Mouse (Mus musculus) mouse trophoblast stem cell (cell line): ENCODE data around the gene Selenon.

Experiments used
- in situ Hi-C, 2 experiments: fragments of 300-500 bp; cut with MseI, MboI; formaldehyde crosslinking; loops; 2 replicates in 1 of 2; 3 replicates in 1 of 2; pipeline ENCODE4 v1.15.1; 2025

Selenon gene

DNA sequence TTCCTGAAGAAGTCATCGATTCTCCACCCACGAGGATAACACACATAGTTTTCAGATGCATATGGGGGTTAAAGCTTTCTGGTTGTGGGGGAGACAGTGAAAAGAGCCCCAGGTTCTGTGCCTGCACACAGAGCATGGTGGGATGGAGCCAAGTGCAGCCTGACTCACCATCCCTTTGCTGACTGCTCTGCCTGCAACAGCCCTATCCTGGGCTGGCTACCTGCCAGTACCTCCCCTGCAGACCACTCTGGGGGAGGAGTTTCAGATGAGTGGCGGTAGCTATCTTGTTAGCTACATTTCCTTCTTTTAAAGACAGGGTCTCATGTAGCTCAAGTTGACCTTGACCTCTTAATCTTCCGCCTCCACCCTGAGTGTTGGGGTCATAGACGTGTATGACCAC is 26.4 kb upstream of the Selenon start:
- in situ Hi-C loops: no loop called here

DNA sequence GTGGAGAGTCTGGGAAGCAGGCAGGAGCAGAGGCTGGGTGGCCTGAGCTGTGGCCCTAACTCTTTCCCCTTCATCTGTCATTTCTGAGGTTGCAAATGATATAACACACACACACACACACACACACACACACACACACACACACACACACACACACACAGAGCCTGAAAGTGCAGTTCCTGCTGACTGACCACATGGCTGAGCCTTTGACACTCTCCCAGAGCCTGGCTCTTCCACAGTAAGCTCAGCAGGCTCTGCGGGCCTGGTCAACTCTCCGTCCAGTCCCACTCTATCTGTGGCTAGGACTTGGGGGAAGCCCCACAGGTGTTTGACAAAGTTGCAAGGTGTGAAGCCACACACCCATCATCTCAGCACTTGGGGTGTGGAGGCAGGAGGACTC is 25.3 kb upstream of the Selenon start:
- in situ Hi-C loops: no loop called here

DNA sequence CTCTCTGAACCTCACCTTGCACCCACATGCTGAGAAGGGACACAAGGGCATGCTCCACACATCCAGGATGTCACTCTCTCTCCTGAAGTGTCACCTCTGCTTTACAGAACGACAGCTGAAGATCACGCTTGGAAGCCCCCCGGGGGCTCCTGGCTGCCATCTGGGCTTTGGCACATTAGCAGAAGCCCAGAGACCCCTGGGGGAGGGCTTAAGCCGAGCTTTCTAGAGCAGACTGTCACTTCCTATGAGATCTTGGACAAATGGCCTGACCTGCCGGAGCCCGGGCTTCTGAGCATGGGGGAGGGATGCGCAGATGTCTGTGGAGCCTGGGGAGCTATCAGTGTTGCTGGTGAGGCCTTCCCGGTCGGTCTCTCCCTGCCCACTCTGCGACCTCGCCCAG is 23.5 kb upstream of the Selenon start:
- in situ Hi-C loops: no loop called here

DNA sequence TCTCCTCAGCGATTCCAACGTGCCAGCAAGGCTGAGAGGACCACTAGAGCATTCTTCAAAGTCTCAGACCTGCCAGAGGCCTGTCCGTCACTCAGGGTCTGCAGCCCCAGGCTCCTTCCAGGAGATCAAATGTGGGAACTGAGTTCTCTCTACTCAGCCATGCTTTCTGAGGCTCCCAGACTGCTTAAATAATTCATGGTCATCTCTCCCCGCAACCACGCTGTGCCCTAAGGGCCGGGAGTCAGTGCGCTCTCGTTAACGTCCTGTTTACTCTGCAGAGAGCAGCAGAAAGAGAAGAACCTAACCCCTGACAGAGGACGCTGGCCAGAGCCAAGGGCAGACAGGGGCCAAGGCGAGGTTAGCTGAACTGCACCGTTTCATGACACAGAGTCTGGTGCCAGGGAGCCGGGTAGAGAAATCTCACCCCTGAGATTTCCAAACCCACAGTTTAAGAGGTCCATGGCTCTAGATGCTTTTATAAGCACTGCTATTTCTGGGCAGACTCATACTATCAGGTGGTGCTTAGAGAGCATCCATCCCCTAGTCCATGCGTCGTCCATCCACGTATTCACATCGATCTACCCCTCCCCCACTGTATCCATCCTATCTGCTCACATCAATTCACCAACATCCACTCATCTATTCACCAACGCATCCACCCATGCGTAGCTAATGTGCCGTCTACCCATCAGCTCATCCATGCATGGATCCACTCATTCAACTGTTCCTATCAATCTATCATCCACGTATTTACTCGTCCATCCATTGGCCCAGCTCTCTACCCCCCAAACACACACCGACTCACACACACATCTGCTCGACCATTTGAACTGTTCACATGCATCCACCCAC is 20.7 kb upstream of the Selenon start:
- in situ Hi-C loops: no loop called here

DNA sequence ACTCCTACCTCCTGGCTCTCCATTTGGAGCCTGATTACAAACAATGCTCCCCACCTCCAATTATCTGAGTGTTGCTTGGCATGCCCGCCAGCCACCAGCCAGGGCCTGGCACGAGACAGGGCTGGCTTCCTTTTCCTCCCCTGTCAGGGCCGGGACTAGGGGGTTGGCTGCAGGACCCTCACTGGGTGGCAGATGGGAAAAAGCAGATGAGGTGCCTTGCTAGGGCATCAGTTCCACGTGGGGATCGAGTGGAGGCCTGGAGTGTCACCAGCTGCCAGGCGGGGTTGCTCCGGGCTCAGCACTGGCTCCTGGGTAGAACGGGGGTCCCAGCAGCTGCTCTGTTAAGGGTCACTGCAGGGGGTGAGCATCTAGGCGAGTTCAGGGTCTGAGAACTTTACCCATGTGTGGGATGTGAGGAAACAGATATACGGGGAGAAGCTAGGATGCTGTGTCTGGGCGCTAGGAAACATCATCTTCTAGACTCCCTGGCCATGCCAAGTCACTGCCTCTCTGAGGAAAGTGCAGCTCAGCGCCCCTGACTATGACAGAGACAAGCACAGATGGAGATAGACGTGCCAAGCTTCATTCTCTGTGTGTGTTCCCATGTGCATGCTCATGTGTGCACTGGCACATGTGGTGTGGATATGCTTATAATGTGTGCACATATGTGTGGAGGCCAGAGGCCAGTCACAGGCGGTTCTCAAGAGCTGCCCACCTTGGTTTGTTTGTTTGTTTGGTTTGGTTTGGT is 18.9 kb upstream of the Selenon start:
- in situ Hi-C loops: no loop called here

DNA sequence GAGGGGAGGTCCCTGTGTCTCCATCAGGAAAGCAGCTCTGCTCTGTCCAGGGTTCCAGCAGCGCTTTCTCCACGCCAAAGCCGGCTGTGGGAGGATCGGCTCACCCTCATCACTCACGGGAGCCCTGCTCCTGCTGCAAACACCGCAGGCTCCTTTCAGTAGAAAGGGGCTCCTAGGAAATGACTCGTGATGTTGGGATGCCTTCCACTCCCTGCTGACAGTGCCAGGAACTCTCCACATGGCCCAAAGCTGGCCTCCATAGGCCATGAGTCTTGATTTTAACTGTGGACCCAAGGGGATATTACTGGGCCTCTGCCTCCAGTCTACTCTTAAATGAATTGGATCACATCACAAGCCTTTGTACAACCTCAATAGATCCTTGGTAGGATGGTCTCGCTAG is 17.9 kb upstream of the Selenon start:
- in situ Hi-C loops: no loop called here

DNA sequence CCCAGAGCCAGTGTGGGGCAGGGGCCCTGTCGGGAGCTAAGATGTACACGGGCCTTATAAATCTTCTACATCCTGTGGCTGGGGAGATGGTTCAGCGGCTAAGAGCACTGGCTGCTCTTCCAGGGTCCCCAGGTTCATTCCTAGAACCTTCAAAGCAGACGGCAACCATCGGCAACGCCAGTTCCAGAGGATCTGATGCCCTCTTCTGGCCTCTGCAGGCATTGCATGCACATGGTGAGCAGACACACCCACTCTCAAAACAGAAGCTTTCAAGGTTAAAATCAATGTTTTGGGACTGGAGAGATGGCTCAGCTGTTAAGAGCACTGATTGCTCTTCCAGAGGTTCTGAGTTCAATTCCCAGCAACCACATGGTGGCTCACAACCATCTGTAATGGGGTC is 17.2 kb upstream of the Selenon start:
- in situ Hi-C loops: no loop called here

DNA sequence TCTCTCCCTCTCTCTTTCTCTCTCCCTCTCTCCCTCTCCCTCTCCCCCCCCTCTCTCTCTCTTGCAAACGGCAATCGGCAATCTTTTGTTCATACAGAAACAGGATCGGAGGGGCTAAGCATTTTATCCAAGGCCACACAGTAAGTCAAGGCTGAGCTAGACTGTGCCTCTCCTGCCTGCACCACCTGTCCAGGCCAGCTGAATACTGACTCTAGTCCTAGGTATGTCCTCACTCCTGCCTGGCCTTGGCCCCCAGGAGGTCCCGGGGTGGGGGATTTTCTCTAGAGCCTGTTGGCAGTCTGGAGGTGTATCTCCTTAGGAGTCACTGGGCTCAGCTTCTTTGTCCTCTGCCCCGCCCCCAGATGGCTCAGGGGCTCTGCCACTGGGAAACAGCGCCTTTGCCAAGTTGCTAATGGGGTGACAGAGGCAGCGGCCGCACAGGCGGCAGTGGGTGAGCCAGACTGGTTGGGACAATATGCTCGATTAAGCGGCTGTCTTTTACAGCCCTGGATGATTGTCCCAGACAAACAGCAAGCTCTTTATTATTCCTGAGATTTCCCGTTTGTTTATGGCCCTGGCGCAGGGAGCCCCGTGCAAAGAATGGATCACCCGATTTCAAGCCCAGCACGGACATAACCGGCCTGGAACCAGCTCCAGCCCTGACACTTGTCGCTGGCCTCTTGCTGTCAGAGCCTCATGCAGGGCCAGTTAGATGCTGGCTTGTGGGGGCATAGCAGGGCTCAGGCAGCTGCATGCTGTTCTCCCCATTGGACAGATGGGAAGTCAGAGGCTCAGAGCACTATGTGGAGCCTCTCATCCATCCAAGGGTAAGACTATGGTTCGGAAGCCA is 15.6 kb upstream of the Selenon start:
- in situ Hi-C loops: no loop called here

DNA sequence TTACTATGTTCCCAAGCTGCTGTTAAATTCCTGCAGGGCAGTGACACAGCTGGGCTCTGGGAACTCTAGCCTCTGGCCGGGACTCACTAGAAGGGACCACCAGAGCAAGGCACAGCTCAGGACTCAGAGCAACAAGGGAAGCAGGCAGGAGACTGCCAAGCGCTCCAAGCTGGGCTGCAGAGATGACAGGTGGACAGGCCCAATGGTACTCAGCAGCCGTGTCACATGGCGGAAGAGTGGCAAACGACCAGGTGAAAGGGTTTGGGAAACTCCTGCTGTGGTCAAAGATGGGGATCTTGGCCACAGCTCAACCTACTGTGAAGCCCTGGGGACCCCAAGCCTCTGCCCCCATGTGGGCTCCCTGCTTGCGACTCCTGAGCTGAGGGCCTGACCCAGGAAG is 12.1 kb upstream of the Selenon start:
- in situ Hi-C loops: no loop called here

DNA sequence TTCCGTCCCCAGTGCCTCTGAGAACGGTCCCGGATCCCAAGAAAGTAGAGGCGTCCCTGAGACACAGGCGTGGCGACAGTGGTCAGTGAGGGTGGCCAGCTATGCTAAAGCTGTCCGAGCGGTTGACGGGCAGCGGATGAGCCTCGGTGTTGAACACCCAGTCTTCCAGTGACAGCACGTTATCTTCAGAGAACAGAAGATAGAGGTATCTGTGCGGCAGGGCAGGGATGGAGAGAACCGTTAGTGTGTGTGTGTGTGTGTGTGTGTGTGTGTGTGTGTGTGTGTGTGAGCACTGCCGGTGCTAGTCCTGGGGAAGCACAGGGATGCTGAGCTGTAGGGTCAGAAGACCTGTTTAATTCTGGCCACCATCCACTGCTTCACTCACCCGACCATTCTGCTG is 11.7 kb upstream of the Selenon start:
- in situ Hi-C loops: no loop called here

DNA sequence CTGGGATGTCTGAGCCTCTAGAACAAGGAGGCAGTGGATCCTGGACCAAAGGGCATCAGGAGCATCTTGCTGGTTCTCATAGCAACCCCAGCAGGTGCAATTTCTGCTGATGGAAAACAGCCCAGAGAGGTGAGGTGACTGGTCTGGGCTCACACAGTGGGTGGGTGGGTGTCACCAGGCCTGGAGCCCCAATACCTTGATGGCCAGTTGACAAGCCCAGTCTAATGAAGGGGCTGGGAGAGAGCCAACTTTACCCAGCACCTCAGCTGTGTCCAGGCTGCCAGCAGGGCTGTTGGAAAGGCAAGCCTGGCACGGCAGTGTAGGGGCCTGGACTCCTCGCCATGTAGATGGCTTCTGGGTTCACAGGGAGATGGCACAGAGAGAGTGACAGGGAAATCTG is 10.0 kb upstream of the Selenon start:
- in situ Hi-C loops: no loop called here

DNA sequence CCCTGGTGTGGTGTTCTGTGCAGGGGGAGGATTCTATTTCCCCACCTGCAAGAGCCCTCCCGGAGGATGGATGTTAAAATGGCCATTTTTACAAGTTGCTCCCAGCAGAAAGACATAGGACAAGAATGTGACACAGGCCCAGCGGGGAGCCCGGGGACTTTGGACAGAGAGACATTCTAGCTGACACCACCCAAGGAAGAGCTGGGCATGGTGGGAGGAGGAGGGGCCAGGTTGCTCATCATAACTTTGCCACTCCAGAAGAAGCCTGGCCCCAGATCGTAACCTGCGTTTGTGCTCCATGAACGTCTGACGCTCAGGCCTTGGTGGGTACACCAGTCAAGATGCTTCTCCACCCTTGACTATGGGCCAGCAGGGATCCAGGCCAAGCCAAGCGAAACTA is 8.7 kb upstream of the Selenon start:
- in situ Hi-C loops: no loop called here

DNA sequence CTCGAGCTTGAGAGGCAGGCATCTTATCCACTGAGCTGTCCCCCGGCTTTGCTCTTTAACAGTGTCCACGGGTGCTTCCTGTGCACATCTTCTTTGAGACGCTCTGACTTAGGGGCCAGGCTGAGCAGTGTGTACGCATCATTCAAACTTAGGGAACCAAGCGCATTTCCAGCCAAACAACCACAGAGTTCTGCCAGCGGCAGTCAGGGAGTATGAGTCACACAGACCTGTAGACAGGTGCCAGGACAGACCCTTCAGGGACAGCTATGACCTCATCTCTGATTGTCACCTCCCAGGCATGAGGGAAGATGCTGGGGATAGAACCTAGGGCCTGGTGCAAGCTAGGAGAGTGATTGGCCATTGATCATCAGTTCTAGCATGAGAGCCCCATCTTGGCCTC is 7.2 kb upstream of the Selenon start:
- in situ Hi-C loops: no loop called here

DNA sequence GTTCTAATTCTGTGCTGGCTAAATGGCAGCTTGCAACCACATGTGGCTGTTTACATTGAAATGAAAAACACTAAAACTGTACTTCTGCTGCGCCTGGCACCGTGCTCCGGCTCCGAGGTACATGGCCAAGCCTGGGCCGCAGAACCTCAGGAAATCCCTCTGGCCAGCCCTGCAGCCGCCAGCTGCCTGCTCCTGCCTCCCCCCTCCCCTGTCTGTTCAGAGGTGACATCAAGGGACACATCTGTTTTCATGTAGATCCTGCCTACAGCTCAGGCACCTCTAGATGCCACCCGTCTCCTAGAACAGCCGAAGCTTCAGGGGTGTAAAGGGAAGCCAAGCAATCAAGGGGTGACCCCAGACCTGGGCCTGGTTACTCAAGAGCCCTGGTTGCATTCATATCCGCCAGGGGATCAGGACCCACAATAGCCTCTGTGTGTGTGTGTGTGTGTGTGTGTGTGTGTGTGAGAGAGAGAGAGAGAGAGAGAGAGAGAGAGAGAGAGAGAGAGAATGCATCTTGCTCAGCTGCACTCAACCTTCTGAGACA is 6.7 kb upstream of the Selenon start:
- in situ Hi-C loops: no loop called here

DNA sequence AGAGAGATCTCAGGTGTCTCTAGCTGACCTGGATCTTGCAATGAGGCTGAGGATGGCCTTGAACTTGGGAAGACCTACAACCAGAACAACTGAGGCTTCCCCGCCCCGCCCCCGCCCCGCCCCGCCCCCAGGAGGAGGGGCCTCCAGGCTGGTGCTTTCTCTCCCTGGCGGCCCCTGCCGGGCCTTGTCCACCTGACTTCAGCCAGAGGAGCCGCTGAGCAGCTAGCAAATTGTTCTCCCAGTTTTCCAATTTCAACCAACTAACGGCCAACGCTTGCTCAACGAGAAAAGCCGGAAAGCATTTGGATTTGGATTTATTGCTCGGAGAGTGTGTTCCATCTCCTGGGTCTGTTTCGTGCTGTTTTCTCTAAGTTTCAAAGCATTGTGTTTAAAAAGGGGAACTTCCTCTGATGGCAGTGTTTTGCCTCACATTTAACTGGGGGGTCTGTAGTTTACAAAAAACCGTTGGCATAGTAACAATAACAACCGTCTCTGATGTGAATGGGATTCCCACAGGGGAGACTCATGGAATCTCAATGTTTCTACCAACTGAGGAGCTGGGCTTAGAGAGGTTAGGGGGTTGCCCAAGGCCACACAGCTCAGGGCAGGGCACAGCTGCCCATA is 5.8 kb upstream of the Selenon start:
- in situ Hi-C loops: no loop called here

DNA sequence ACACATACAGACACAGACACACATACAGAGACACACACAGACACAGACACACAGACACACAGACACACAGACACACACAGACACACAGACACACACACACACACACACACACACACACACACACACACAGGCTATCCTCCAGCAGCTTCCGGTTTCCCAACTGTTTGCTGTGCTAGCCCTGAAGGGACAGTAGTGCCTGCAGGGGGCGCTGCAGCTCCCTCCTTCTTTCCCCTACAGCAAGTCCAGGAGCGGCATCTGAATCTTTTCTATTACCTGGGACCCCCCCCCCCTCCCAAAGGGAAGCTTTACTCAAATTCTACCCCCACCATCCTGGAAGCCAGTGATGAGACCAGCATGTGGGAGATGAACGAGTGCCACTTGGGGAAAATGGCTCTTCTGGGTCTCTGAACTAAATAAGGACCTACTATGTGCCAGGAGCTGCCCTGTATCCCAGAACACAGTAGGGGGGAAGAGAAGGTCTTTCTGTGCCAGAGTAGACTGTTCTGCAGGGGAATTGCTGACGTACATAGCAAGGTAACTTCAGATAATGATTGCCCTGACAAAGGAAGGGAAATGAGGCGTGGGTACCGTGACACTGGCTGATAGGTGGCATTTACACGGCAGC is 4.1 kb upstream of the Selenon start:
- in situ Hi-C loops: no loop called here

DNA sequence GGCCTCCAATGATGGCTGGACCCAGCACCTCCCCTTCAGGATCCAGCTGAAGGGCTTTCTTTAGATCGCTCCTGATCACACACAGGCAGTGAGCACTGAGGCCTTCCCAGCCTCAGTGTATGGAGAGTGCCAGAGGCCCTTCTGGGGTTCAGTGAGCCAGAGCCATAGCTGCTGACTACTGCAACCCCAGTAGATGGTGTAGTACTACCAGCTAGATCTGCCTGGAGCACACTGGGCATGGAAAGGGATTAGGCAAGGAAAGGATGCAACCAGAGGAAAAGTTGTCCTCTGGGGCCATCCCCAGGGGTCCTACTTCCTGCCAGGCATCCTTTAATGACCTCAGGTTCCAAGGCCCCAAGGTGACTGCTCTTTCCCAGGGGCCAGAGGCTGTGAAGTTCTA is 1.7 kb upstream of the Selenon start:
- in situ Hi-C loops: no loop called here

DNA sequence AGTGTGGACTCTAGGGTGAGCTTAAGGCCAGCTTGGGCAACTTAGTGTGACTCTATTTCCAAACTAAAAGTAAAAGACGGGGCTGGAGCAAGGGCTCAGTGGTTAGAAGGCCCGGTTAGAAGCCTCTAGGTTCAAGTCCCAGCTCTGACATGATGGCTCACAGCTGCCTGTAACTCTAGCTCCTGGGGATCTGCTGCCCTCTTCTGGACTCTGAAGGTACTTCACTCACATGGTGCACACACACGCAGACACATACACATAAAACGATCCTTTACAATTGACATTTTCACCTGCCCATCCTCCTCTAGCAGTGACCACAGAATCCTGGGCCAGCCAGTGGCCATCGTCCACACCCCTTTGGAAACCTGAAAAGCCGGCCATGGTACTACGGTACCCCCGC is 2.1 kb downstream of the Selenon start:
- in situ Hi-C loops: loop anchor here in 1 of 2 experiments (10.0 kb wide), 1 partner anchor 155 kb away; the partner anchor contains the start of gene Man1c1

DNA sequence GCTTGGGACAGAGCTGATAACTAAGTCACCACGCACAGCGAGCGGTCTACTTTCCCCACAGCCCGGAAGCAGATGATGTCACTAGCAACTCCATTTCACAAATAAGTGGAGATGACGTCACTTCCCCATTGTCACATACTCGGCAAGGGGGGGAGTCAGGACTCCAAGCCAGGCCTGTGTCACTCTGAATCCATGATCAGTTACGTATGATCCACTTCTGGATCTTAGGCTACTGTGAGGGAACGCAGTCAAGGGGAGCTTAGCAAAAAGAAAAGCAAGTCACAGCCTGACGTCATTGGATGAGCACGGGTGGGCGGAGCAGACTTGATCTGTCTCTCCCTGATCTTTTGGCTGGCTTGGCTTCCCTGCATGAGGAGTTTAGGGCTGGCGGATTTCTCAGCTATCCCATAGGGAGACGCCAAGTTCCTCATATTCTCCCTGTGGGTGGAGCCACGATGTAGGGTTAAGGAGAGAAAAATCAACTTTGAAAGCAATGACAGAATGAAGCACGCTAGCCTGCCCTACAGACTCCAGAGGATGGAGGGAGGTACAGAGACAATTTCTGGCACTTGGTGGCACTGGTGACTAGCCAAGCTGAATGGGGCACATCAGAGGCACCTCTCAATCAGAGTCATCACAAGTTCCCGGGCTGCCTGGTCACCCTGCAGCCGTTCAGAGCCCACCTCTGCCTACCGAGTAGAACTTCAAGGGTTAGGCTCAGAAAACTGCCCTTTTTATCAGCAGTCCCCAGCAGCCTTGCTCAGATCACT is 3.6 kb downstream of the Selenon start:
- in situ Hi-C loops: loop anchor here in 1 of 2 experiments (10.0 kb wide), 1 partner anchor 156 kb away; the partner anchor contains the start of gene Man1c1
